Mouse (Mus musculus): ENCODE measurements around the gene R3hdm4. TPM values are rescaled to one million over a fixed set of nuclear protein-coding genes. Genes with fewer than 3 reads are reported as not detected.

Gene R3hdm4
- polyA plus RNA-seq, 1 experiment from 2014 or later = 137 TPM

DNA sequence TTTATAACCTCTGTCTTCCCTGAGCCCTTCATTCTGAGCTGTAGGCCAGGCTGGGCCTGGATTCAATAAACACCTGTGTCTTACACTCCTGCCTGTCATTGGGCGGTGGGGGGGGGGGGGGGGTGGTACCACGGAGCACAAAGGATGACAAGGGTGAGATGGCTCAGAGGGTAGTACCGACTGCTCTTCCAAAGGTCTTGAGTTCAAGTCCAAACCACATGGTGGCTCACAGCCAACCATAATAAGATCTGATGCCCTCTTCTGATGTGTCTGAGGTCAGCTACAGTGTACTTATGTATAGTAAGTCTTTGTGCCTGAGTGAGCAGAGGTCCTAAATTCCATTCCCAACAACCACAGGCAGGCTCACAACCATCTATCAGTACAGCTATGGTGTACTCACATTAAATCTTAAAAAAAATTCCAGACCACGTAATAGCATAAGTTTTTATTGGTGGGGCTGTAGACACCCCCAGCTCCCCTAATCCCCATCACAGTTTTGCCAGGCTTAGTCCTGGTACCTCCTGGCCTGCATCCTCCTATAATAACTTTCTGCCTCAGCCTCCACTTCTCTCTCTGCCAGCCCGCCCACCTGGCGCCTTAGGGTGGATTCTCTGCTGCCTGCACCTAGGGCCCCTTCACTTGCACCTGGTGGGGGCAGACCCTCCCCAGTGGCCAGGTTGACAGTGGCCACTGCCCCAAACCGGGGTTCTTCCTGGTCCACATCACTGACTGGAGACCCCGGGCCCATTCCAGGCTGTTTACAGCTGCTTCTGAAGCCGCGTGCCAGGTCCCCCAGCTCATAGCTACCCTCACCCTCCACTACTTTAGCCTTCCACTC lies 56.4 kb downstream of the R3hdm4 start:
- H3K4me1 ChIP-seq (ENCODE audit: control insufficient read depth, insufficient read depth, low read length) = peaks cover 15% of the 10 kb centered on the region; the same call in 1 of the 2 replicates
- 54% methylated on average over 10 of the region's 10 CpGs for WGBS
- H3K9ac ChIP-seq (ENCODE audit: low read depth, low read length) = no peak overlapping the region
- ATAC-seq (ENCODE audit: low FRiP score, low TSS enrichment) = peak; percentile 13
- no peak overlapping the region for H3K27ac ChIP-seq (ENCODE audit: low read depth, low read length)
- H3K4me2 ChIP-seq (replicated peaks; ENCODE audit: low read depth, low read length) = no peak overlapping the region
- H3K9me3 ChIP-seq (ENCODE audit: control insufficient read depth, low read length) = no peaks in the 10 kb centered on the region
- no peak overlapping the region for H3K4me3 ChIP-seq (ENCODE audit: low read length)
- peaks cover 73% of the 10 kb centered on the region for H3K36me3 ChIP-seq (ENCODE audit: control insufficient read depth, insufficient read depth, low read length)
- no peaks in the 10 kb centered on the region for H3K27me3 ChIP-seq (ENCODE audit: control insufficient read depth, insufficient read depth, low read length)

DNA sequence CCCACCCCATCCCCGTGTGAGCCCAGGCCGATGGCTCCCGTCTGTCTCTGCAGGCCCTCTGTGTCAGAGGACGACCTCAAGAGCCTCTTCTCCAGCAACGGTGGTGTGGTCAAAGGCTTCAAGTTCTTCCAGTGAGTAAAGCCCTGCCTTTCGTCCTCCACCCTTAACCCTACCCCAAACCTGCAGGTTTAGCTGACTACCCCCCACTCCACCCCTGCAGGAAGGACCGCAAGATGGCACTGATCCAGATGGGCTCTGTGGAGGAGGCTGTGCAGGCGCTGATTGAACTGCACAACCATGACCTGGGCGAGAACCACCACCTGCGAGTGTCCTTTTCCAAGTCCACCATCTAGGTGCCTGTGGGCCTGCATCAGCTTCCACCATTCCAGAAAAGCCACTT lies 58.1 kb downstream of the R3hdm4 start:
- no peak overlapping the region for H3K4me2 ChIP-seq (replicated peaks; ENCODE audit: low read depth, low read length)
- no peaks in the 10 kb centered on the region for H3K9me3 ChIP-seq (ENCODE audit: control insufficient read depth, low read length)
- H3K27ac ChIP-seq (ENCODE audit: low read depth, low read length) = no peak overlapping the region
- peaks cover 90% of the 10 kb centered on the region for H3K36me3 ChIP-seq (ENCODE audit: control insufficient read depth, insufficient read depth, low read length)
- H3K4me3 ChIP-seq (ENCODE audit: low read length) = no peak overlapping the region
- H3K27me3 ChIP-seq (ENCODE audit: control insufficient read depth, insufficient read depth, low read length) = no peaks in the 10 kb centered on the region
- H3K4me1 ChIP-seq (ENCODE audit: control insufficient read depth, insufficient read depth, low read length) = peaks cover 23% of the 10 kb centered on the region
- 60% methylated on average over 10 of the region's 10 CpGs for WGBS
- no peak for ATAC-seq (ENCODE audit: low FRiP score, low TSS enrichment)
- H3K9ac ChIP-seq (ENCODE audit: low read depth, low read length) = no peak overlapping the region

DNA sequence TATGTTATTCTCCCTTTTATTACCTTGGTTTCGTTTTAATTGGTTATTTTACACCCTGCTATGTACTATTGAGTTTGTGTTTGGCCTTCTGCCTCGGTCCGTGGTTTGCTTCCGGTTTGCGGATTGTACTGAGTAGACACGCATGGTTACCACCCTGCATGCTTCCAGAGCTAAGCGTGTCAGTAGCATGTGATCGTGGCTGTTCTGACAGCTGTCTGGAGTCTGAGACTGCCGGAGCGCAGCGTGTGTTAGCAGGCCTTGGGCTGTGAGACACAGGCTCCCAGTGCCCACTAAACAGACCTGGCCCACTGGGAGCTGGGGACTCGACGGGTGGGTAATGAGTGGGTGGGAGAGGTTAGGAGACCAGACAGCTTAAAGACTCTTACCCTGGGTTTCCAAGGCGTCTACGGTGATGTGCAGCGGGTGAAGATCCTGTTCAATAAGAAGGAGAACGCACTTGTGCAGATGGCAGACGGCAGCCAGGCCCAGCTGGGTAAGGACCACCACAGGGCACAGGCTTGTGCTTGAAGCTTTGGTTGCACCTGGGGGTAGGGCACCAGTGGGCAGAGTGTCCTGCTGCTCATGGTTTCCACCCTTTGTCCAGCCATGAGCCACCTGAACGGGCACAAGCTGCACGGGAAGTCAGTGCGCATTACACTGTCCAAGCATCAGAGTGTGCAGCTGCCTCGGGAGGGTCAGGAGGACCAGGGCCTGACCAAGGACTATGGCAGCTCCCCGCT lies 58.8 kb downstream of the R3hdm4 start:
- H3K4me3 ChIP-seq (ENCODE audit: low read length) = no peak overlapping the region
- H3K27ac ChIP-seq (ENCODE audit: low read depth, low read length) = no peak overlapping the region
- peaks cover 30% of the 10 kb centered on the region for H3K4me1 ChIP-seq (ENCODE audit: control insufficient read depth, insufficient read depth, low read length)
- no peak overlapping the region for H3K9ac ChIP-seq (ENCODE audit: low read depth, low read length)
- H3K9me3 ChIP-seq (ENCODE audit: control insufficient read depth, low read length) = no peaks in the 10 kb centered on the region
- H3K27me3 ChIP-seq (ENCODE audit: control insufficient read depth, insufficient read depth, low read length) = no peaks in the 10 kb centered on the region
- peaks cover 92% of the 10 kb centered on the region for H3K36me3 ChIP-seq (ENCODE audit: control insufficient read depth, insufficient read depth, low read length)
- H3K4me2 ChIP-seq (replicated peaks; ENCODE audit: low read depth, low read length) = no peak overlapping the region
- 82% methylated on average over 23 of the region's 23 CpGs for WGBS
- ATAC-seq (ENCODE audit: low FRiP score, low TSS enrichment) = no peak

DNA sequence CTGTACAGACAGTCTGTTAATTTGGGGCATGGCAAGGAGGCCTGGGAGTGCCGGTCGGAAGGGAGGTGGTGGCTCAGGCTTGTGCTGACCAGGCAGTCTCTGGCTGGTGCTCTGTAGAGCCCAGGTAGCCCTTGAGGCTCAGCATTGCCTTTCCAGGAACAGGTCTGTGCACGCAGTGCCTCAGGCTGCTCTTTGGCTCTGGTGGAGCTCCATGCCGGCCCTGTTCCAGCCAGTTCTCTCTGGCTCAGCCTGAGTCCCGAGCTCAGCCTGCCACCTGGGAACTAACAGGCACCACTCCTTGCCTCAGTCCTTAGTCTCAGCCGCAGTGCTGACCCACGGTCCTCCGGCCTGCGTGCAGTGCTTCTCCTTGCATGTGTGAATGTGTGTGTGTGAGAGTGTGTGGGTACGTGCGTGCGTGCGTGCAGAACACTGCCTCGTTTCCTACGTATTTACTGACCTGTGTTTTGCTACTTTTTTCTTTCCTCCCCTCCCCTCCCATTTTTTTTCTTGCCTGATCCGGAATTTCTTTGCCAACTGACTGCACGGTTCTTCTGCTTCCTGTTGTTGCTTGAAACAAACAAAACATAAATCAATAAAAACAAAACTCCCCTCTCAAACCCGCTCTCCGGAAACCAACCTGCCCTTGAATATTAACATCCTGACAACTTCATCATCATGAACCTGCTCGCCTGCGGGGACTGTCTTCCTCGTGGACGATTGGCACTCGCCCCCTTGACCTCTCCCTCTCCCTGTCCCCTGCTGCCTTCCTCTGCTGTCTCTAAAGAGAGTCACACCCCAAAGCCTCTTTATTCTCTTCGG lies 59.6 kb downstream of the R3hdm4 start:
- H3K36me3 ChIP-seq (ENCODE audit: control insufficient read depth, insufficient read depth, low read length) = peaks cover 93% of the 10 kb centered on the region
- no peak overlapping the region for H3K4me2 ChIP-seq (replicated peaks; ENCODE audit: low read depth, low read length)
- H3K27ac ChIP-seq (ENCODE audit: low read depth, low read length) = peak overlapping the region; percentile 24; the same call in 1 of the 2 replicates
- H3K4me1 ChIP-seq (ENCODE audit: control insufficient read depth, insufficient read depth, low read length) = peaks cover 38% of the 10 kb centered on the region
- no peaks in the 10 kb centered on the region for H3K9me3 ChIP-seq (ENCODE audit: control insufficient read depth, low read length)
- no peak overlapping the region for H3K4me3 ChIP-seq (ENCODE audit: low read length)
- H3K27me3 ChIP-seq (ENCODE audit: control insufficient read depth, insufficient read depth, low read length) = no peaks in the 10 kb centered on the region
- 66% methylated on average over 25 of the region's 25 CpGs for WGBS
- no peak for ATAC-seq (ENCODE audit: low FRiP score, low TSS enrichment)
- H3K9ac ChIP-seq (ENCODE audit: low read depth, low read length) = no peak overlapping the region

DNA sequence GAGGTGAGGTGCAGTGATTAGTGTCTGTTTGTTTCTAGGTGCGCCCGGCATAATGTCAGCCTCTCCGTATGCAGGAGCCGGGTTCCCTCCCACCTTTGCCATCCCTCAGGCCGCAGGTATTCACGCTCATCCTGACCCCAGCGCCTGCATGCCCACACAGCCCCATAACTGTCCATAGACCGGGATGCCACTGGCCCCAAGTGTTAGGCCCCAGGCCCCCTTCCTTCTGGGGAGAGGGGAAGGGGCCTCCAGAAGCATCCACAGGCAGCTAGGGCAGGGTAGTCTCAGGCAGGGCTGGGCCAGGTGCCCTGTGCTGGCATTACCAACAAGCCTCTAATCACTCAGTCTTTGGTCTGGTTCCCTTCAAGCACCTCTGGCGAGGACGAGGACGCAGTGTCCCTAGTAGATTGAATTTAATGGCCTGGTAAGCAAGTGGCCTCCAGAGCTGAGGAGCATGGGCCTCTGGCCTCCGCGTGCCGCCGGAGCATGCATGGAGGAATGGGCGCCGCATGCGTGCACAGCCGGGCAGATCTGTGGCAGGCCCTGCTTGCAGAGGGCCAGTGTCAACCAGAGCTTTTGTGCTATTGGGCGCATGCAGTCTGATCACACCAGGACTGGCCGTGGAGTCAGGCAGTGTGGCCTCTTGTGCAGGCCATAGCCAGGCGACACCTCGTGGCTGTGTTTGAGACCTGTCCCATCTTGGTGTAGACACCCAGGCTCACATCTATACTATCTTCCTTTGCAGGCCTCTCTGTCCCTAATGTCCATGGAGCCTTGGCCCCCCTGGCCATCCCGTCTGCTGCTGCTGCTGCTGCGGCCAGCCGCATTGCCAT lies 60.7 kb downstream of the R3hdm4 start:
- Histone ChIP-seq H3K4me1 (ENCODE audit: control insufficient read depth, insufficient read depth, low read length) (peaks cover 40% of the 10 kb centered on the region), H3K4me3 (ENCODE audit: low read length) (no peak overlapping the region), H3K9ac (ENCODE audit: low read depth, low read length) (no peak overlapping the region; the same call in 1 of the 2 replicates), H3K36me3 (ENCODE audit: control insufficient read depth, insufficient read depth, low read length) (peaks cover 86% of the 10 kb centered on the region), H3K27ac (ENCODE audit: low read depth, low read length) (peak overlapping the region; percentile 17; the same call in 1 of the 2 replicates), H3K9me3 (ENCODE audit: control insufficient read depth, low read length) (no peaks in the 10 kb centered on the region), H3K4me2 (replicated peaks; ENCODE audit: low read depth, low read length) (no peak overlapping the region), H3K27me3 (ENCODE audit: control insufficient read depth, insufficient read depth, low read length) (no peaks in the 10 kb centered on the region)
- 89% methylated on average over 26 of the region's 26 CpGs for WGBS
- ATAC-seq (ENCODE audit: low FRiP score, low TSS enrichment) = no peak

Small RNA genes within 50 kb of the gene (microRNA-seq; reads per million reads assigned to microRNA genes)
- not detected for gene Mir6910

Other genes with a start within 250 kb of the R3hdm4 start
- gene Cdc34, start 239.0 kb downstream of the R3hdm4 start, polyA plus RNA-seq (2014; fragmentation: Nextera tagmentation; extraction: Ambion mirVana) = 105 and 108 TPM in 2 replicates
- 0.54 and 0.61 TPM in 2 replicates for gene Gzmm, start 232.2 kb downstream of the R3hdm4 start, polyA plus RNA-seq (2014; fragmentation: Nextera tagmentation; extraction: Ambion mirVana)
- gene Bsg, start 216.7 kb downstream of the R3hdm4 start, polyA plus RNA-seq (2014; fragmentation: Nextera tagmentation; extraction: Ambion mirVana) = 847 and 943 TPM in 2 replicates
- 0.11 and 0.14 TPM in 2 replicates for gene Hcn2, start 204.6 kb downstream of the R3hdm4 start, polyA plus RNA-seq (2014; fragmentation: Nextera tagmentation; extraction: Ambion mirVana)
- 33.2 and 38.9 TPM in 2 replicates for gene Polrmt, start 174.6 kb downstream of the R3hdm4 start, polyA plus RNA-seq (2014; fragmentation: Nextera tagmentation; extraction: Ambion mirVana)
- 0.11 and 0.61 TPM in 2 replicates for gene Fgf22, start 166.1 kb downstream of the R3hdm4 start, polyA plus RNA-seq (2014; fragmentation: Nextera tagmentation; extraction: Ambion mirVana)
- gene Rnf126, start 154.3 kb downstream of the R3hdm4 start, polyA plus RNA-seq (2014; fragmentation: Nextera tagmentation; extraction: Ambion mirVana) = 95.9 and 104 TPM in 2 replicates
- gene Fstl3, start 143.9 kb downstream of the R3hdm4 start, polyA plus RNA-seq (2014; fragmentation: Nextera tagmentation; extraction: Ambion mirVana) = 4.9 and 8.2 TPM in 2 replicates
- not detected in 2 replicates for gene Prss57, start 130.2 kb downstream of the R3hdm4 start, polyA plus RNA-seq (2014; fragmentation: Nextera tagmentation; extraction: Ambion mirVana)
- gene Palm, start 127.6 kb downstream of the R3hdm4 start, polyA plus RNA-seq (2014; fragmentation: Nextera tagmentation; extraction: Ambion mirVana) = 101 and 136 TPM in 2 replicates
- gene Misp, start 100.2 kb downstream of the R3hdm4 start, polyA plus RNA-seq (2014; fragmentation: Nextera tagmentation; extraction: Ambion mirVana) = 4.1 and 9.0 TPM in 2 replicates
- gene Ptbp1, start 66.8 kb downstream of the R3hdm4 start, polyA plus RNA-seq (2014; fragmentation: Nextera tagmentation; extraction: Ambion mirVana) = 279 and 333 TPM in 2 replicates
- 9.6 and 11.1 TPM in 2 replicates for gene Prtn3, start 46.7 kb downstream of the R3hdm4 start, polyA plus RNA-seq (2014; fragmentation: Nextera tagmentation; extraction: Ambion mirVana)
- 58.8 and 59.7 TPM in 2 replicates for gene Plppr3, start 46.6 kb downstream of the R3hdm4 start, polyA plus RNA-seq (2014; fragmentation: Nextera tagmentation; extraction: Ambion mirVana)
- not detected in 2 replicates for gene Elane, start 35.0 kb downstream of the R3hdm4 start, polyA plus RNA-seq (2014; fragmentation: Nextera tagmentation; extraction: Ambion mirVana)
- not detected in 2 replicates for gene Cfd, start 30.4 kb downstream of the R3hdm4 start, polyA plus RNA-seq (2014; fragmentation: Nextera tagmentation; extraction: Ambion mirVana)
- gene Med16, start 12.3 kb downstream of the R3hdm4 start, polyA plus RNA-seq (2014; fragmentation: Nextera tagmentation; extraction: Ambion mirVana) = 48.0 and 61.2 TPM in 2 replicates
- gene Gm26602, start 10.4 kb downstream of the R3hdm4 start, polyA plus RNA-seq (2014; fragmentation: Nextera tagmentation; extraction: Ambion mirVana) = 4.6 and 10.8 TPM in 2 replicates
- gene Kiss1r, start 4.2 kb downstream of the R3hdm4 start, polyA plus RNA-seq (2014; fragmentation: Nextera tagmentation; extraction: Ambion mirVana) = 0.47 and 0.61 TPM in 2 replicates
- 12.0 and 12.3 TPM in 2 replicates for gene Arid3a, start 5.8 kb upstream of the R3hdm4 start, polyA plus RNA-seq (2014; fragmentation: Nextera tagmentation; extraction: Ambion mirVana)
- gene Wdr18, start 38.9 kb upstream of the R3hdm4 start, polyA plus RNA-seq (2014; fragmentation: Nextera tagmentation; extraction: Ambion mirVana) = 132 and 147 TPM in 2 replicates
- gene Grin3b, start 49.5 kb upstream of the R3hdm4 start, polyA plus RNA-seq (2014; fragmentation: Nextera tagmentation; extraction: Ambion mirVana) = 0.19 and 0.29 TPM in 2 replicates
- 18.8 and 27.8 TPM in 2 replicates for gene Tmem259, start 63.1 kb upstream of the R3hdm4 start, polyA plus RNA-seq (2014; fragmentation: Nextera tagmentation; extraction: Ambion mirVana)
- gene Cnn2, start 67.4 kb upstream of the R3hdm4 start, polyA plus RNA-seq (2014; fragmentation: Nextera tagmentation; extraction: Ambion mirVana) = 186 and 220 TPM in 2 replicates
- gene Abca7, start 75.3 kb upstream of the R3hdm4 start, polyA plus RNA-seq (2014; fragmentation: Nextera tagmentation; extraction: Ambion mirVana) = 1.8 and 2.7 TPM in 2 replicates
- gene Arhgap45, start 95.4 kb upstream of the R3hdm4 start, polyA plus RNA-seq (2014; fragmentation: Nextera tagmentation; extraction: Ambion mirVana) = 4.8 and 7.7 TPM in 2 replicates
- gene Polr2e, start 118.6 kb upstream of the R3hdm4 start, polyA plus RNA-seq (2014; fragmentation: Nextera tagmentation; extraction: Ambion mirVana) = 276 and 310 TPM in 2 replicates
- 552 and 641 TPM in 2 replicates for gene Gpx4, start 126.0 kb upstream of the R3hdm4 start, polyA plus RNA-seq (2014; fragmentation: Nextera tagmentation; extraction: Ambion mirVana)
- 10.6 and 14.8 TPM in 2 replicates for gene Sbno2, start 184.4 kb upstream of the R3hdm4 start, polyA plus RNA-seq (2014; fragmentation: Nextera tagmentation; extraction: Ambion mirVana)
- 26.6 and 42.0 TPM in 2 replicates for gene Stk11, start 194.6 kb upstream of the R3hdm4 start, polyA plus RNA-seq (2014; fragmentation: Nextera tagmentation; extraction: Ambion mirVana)
- gene Atp5d, start 217.4 kb upstream of the R3hdm4 start, polyA plus RNA-seq (2014; fragmentation: Nextera tagmentation; extraction: Ambion mirVana) = 519 and 582 TPM in 2 replicates
- 8.1 and 8.4 TPM in 2 replicates for gene Cbarp, start 219.6 kb upstream of the R3hdm4 start, polyA plus RNA-seq (2014; fragmentation: Nextera tagmentation; extraction: Ambion mirVana)
- 42.3 and 46.2 TPM in 2 replicates for gene Midn, start 227.1 kb upstream of the R3hdm4 start, polyA plus RNA-seq (2014; fragmentation: Nextera tagmentation; extraction: Ambion mirVana)
- 80.0 and 104 TPM in 2 replicates for gene Cirbp, start 244.8 kb upstream of the R3hdm4 start, polyA plus RNA-seq (2014; fragmentation: Nextera tagmentation; extraction: Ambion mirVana)